Mouse (Mus musculus) liver, postnatal 0 days (tissue): ENCODE measurements around the gene Avil.

Experiments used
- CTCF ChIP-seq: sonication (generic); IDR thresholded peaks from 2 replicates; pipeline ENCODE4 v1.5.1; 2016; ENCODE audit warnings: antibody characterized with exemption, low read depth
- EP300 ChIP-seq: IDR thresholded peaks from 2 replicates; pipeline ENCODE4 v1.6.1; 2016; ENCODE audit warnings: antibody characterized with exemption, low read depth, mild to moderate bottlenecking

- TF ChIP-seq CTCF (no peak), EP300 (no peak)
Measured at GRCm38 (mm10) chr10:126975706-126976105, 24.8 kb upstream of the Avil start.
